Mouse (Mus musculus) liver, postnatal 0 days (tissue): ENCODE results near the gene U2af2. TPM values are rescaled to one million over a fixed set of nuclear protein-coding genes. Genes with fewer than 3 reads are reported as not detected.
A peak's percentile ranks its signal among the peaks of the same experiment; 100 is the strongest.

Source experiments
- ATAC-seq: fragments of 200-750 bp; cut with Nextera tagmentation; 2 replicates; pipeline ENCODE4 v1.8.0; 2017; ENCODE audit warnings: mild to moderate bottlenecking, moderate library complexity
- DNase-seq: peaks from one replicate; pipeline ENCODE4 v3.0.0-alpha.2; 2016
- H3K27ac ChIP-seq: fragments of 300-500 bp; sonication (generic); 2 replicates; pipeline ENCODE4 v1.5.1; 2014; ENCODE audit warnings: antibody characterized with exemption, moderate library complexity, mild to moderate bottlenecking, low read depth
- H3K27me3 ChIP-seq: fragments of 300-500 bp; sonication (generic); 2 replicates; pipeline ENCODE4 v1.6.1; 2014; ENCODE audit warnings: low read length, control low read depth, mixed read lengths; ENCODE audit not compliant: insufficient read depth
- H3K36me3 ChIP-seq: fragments of 300-500 bp; sonication (generic); replicated peaks from 2 replicates; pipeline ENCODE4 v1.6.1; 2014; ENCODE audit warnings: mild to moderate bottlenecking, control low read depth, low read length, moderate library complexity, mixed read lengths; ENCODE audit not compliant: insufficient read depth
- H3K4me1 ChIP-seq: fragments of 300-500 bp; sonication (generic); 2 replicates; pipeline ENCODE4 v1.6.1; 2014; ENCODE audit warnings: antibody characterized with exemption, mild to moderate bottlenecking, control low read depth; ENCODE audit not compliant: insufficient read depth
- H3K4me2 ChIP-seq: fragments of 300-500 bp; sonication (generic); 2 replicates; pipeline ENCODE4 v1.6.1; 2014; ENCODE audit warnings: low read depth, mild to moderate bottlenecking, low read length, moderate library complexity, mixed read lengths
- H3K4me3 ChIP-seq: fragments of 300-500 bp; sonication (generic); 2 replicates; pipeline ENCODE4 v1.5.1; 2014; ENCODE audit warnings: low read depth, low read length
- H3K9ac ChIP-seq: fragments of 300-500 bp; sonication (generic); replicated peaks from 2 replicates; pipeline ENCODE4 v1.6.1; 2014; ENCODE audit warnings: mild to moderate bottlenecking, moderate library complexity
- H3K9me3 ChIP-seq: fragments of 300-500 bp; sonication (generic); 2 replicates; pipeline ENCODE4 v1.6.1; 2016; ENCODE audit warnings: mild to moderate bottlenecking, control low read depth, low read length, mixed read lengths
- CTCF ChIP-seq: sonication (generic); IDR thresholded peaks from 2 replicates; pipeline ENCODE4 v1.5.1; 2016; ENCODE audit warnings: antibody characterized with exemption, low read depth
- EP300 ChIP-seq: IDR thresholded peaks from 2 replicates; pipeline ENCODE4 v1.6.1; 2016; ENCODE audit warnings: antibody characterized with exemption, low read depth, mild to moderate bottlenecking
- WGBS: fragments of 180-500 bp; shearing (Covaris S2); extraction: QIAGEN DNeasy Blood & Tissue Kit; methylation state at CpG from one replicate; pipeline ENCODE4 v1.1.7; 2014; ENCODE audit not compliant: insufficient replicate concordance; 5-methylcytosine and 5-hydroxymethylcytosine counted together
- polyA plus RNA-seq: library from polyadenylated mRNA; unstranded; fragments of >200 nt; fragmentation: Nextera tagmentation; extraction: Ambion mirVana; gene quantifications from 2 replicates; pipeline ENCODE4 v1.2.1, GENCODE M21; 2015

The U2af2 gene
- 34.7 and 36.8 TPM in 2 replicates for polyA plus RNA-seq

GRCm38 (mm10) chr7:5061774-5062359 lies at the start of gene U2af2:
TSS of gene U2af2 (plus strand) at chr7:5062143.
- Histone ChIP-seq H3K36me3 (peaks cover 10% of the 10 kb centered on the region), H3K4me1 (peaks cover 39% of the 10 kb centered on the region), H3K27ac (peak within 1 kb of the TSS; percentile 100), H3K9me3 (no peaks in the 10 kb centered on the region), H3K4me2 (peak within 1 kb of the TSS; percentile 98), H3K4me3 (peak within 1 kb of the TSS; percentile 85), H3K9ac (peak within 1 kb of the TSS; percentile 99), H3K27me3 (peaks cover 9% of the 10 kb centered on the region)
- under 1% methylated on average over 62 of the region's 65 CpGs for WGBS
- ATAC-seq: peak; percentile 75
- TF ChIP-seq EP300: no peak
- no peak for TF ChIP-seq CTCF
- DNase-seq: peak; percentile 97

DNA sequence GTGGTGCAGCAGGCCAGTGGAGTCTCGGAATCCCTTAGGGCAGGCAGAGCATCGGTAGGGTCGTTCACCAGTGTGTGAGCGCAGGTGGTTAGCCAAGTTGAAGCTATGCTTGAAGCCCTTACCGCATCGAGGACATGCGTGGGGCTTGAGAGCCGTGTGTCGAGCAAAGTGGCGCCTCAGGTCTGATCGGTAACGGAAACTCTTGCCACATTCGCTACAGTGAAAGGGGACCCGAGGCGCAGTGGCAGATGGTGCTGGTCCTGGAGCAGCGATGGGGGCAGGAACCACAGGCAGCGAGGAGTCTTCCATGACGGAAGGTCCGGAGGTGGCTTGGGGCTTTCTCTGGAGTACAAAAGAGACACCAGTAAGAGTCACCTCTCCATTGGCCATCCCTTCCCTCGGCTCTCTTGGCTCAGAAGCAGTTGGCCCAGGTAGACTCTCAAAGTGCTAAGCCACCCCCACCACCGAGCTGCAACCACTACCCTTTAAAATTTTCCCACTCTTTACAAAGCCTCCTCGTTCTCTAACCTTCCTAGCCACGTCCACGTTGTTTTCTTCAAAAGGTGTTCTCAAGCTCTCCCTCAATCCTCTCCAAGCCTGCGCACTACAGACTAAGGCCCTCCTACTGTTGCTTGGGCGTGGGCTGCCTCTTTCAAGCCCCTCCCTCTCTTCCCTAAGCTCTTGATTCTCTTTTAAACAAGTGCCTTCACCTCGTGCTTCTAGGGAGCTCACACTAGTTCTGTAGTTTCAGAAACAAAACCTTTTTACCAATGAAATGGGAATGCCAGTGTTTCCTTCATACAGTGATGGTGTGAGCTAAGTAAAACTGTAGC lies 49.0 kb upstream of the U2af2 start:
- Histone ChIP-seq H3K27me3 (no peaks in the 10 kb centered on the region), H3K9ac (no peak overlapping the region), H3K27ac (peak overlapping the region; percentile 57; the same call in 1 of the 2 replicates), H3K4me2 (peak overlapping the region; percentile 94), H3K4me3 (0 out of 2 replicates have a peak overlapping the region, but pooled peaks have one; percentile 76), H3K4me1 (peaks cover 14% of the 10 kb centered on the region), H3K36me3 (peaks cover 51% of the 10 kb centered on the region), H3K9me3 (no peaks in the 10 kb centered on the region)
- TF ChIP-seq EP300 (no peak), CTCF (no peak)
- DNase-seq (no peak), ATAC-seq (no peak)
- 83% methylated on average over 27 of the region's 27 CpGs for WGBS

DNA sequence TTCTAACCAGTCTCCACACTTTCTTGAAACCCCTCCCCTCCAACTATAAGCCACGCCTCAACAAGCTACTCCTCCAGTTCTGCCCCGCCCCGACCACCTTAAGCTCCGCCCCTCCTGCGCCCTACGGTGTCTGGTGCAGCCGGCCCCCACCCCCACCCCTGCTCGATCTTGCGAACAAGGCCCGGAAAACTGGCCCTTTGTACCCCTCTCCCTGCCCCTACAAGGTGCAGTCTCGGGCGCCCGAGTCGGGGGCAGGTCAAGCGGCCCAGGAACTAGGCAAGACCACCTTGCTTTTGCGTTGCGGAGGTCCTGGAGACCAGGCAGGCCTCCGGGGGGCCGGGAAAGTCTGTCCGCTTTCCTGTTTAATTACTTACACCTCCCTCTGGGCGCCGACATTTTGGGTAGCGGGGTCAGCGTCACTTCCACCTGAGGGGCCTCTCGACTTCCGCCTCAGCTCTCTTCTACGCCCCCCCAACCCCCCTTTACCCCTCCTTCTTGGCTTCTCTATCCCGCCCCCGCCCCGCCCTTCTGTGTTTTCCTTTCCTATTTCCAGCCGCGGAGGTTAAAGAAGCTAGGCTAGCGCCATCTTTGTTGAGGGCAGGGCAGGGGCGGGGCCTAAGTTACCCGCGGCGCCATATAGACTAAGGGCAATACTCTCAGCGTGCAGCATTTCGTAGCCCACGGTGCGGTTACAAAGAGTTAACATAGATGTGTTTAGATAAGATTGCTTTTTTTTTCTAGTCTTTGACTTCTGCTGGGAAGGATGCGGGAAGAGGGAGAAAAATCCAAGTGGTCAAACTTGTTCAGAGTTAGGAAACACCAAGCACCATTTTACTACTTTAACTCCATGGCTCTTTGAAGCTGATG lies 47.5 kb upstream of the U2af2 start, which contains the start of the genes Zfp524 and Fiz1:
Zfp524 (plus strand) TSS at position 165 of the 867 bp plus-strand sequence.
Fiz1 (minus strand) TSS at position 447 of the 867 bp plus-strand sequence.
- peak within 1 kb of the TSS; percentile 98 for H3K27ac ChIP-seq
- under 1% methylated on average over 40 of the region's 42 CpGs for WGBS
- H3K9ac ChIP-seq: peak within 1 kb of the TSS; percentile 85
- peak within 1 kb of the TSS; percentile 94 for H3K4me2 ChIP-seq
- DNase-seq (peak; percentile 97), ATAC-seq (peak; percentile 85)
- H3K4me1 ChIP-seq: peaks cover 14% of the 10 kb centered on the region
- TF ChIP-seq CTCF: no peak
- TF ChIP-seq EP300: no peak; the same call in none of the 2 replicates
- H3K4me3 ChIP-seq: peak within 1 kb of the TSS; percentile 76
- H3K27me3 ChIP-seq: no peaks in the 10 kb centered on the region
- H3K36me3 ChIP-seq: peaks cover 35% of the 10 kb centered on the region
- no peaks in the 10 kb centered on the region for H3K9me3 ChIP-seq

GRCm38 (mm10) chr7:5015118-5016001 lies 46.6 kb upstream of the U2af2 start, which contains the start of gene Gm44973:
TSS of gene Gm44973 (plus strand) at chr7:5015496.
- no peaks in the 10 kb centered on the region for H3K9me3 ChIP-seq
- peak within 1 kb of the TSS; percentile 85 for H3K9ac ChIP-seq
- H3K4me3 ChIP-seq: peak within 1 kb of the TSS; percentile 76
- DNase-seq: peak; percentile 93
- H3K27ac ChIP-seq: peak within 1 kb of the TSS; percentile 98
- TF ChIP-seq CTCF (no peak), EP300 (no peak; the same call in 1 of the 2 replicates)
- H3K4me1 ChIP-seq: peaks cover 14% of the 10 kb centered on the region
- peak; percentile 80 for ATAC-seq
- WGBS: 3% methylated on average over 62 of the region's 76 CpGs
- H3K36me3 ChIP-seq: peaks cover 28% of the 10 kb centered on the region
- peak within 1 kb of the TSS; percentile 94 for H3K4me2 ChIP-seq
- H3K27me3 ChIP-seq: no peaks in the 10 kb centered on the region

- Histone ChIP-seq H3K4me2 (peak overlapping the region; percentile 94), H3K27ac (peak overlapping the region; percentile 98), H3K4me1 (peaks cover 18% of the 10 kb centered on the region), H3K36me3 (peaks cover 21% of the 10 kb centered on the region), H3K27me3 (no peaks in the 10 kb centered on the region), H3K9ac (peak overlapping the region; percentile 85), H3K9me3 (no peaks in the 10 kb centered on the region), H3K4me3 (peak overlapping the region; percentile 76)
- ATAC-seq (no peak), DNase-seq (no peak)
- TF ChIP-seq EP300: no peak
- TF ChIP-seq CTCF: no peak
- 37% methylated on average over 3 of the region's 3 CpGs for WGBS
Observed at GRCm38 (mm10) chr7:5016057-5016456, 45.9 kb upstream of the U2af2 start.
